Mouse (Mus musculus) embryonic facial prominence, embryonic 13.5 days (tissue): ENCODE measurements around the gene Kcnh7. TPM values are rescaled to one million over a fixed set of nuclear protein-coding genes. Genes with fewer than 3 reads are reported as not detected.
A peak's percentile ranks its signal among the peaks of the same experiment; 100 is the strongest.

Experiments used
- ATAC-seq: fragments of 200-750 bp; cut with Nextera tagmentation; 2 replicates; pipeline ENCODE4 v1.8.0; 2017; ENCODE audit warnings: low read depth; ENCODE audit not compliant: insufficient number of reproducible peaks, insufficient read depth, low FRiP score, low TSS enrichment
- H3K27ac ChIP-seq: fragments of 300-500 bp; sonication (generic); 2 replicates; pipeline ENCODE4 v1.5.1; 2015; ENCODE audit warnings: moderate library complexity, mild to moderate bottlenecking, inconsistent platforms
- H3K27me3 ChIP-seq: fragments of 300-500 bp; sonication (generic); 2 replicates; pipeline ENCODE4 v1.6.1; 2015; ENCODE audit warnings: mild to moderate bottlenecking, inconsistent platforms
- H3K36me3 ChIP-seq: fragments of 300-500 bp; sonication (generic); 2 replicates; pipeline ENCODE4 v1.6.1; 2015; ENCODE audit warnings: mild to moderate bottlenecking, inconsistent platforms
- H3K4me1 ChIP-seq: fragments of 300-500 bp; sonication (generic); 2 replicates; pipeline ENCODE4 v1.6.1; 2015; ENCODE audit warnings: inconsistent platforms
- H3K4me2 ChIP-seq: fragments of 300-500 bp; sonication (generic); 2 replicates; pipeline ENCODE4 v1.6.1; 2015; ENCODE audit warnings: moderate library complexity, mild to moderate bottlenecking, inconsistent platforms
- H3K4me3 ChIP-seq: fragments of 300-500 bp; sonication (generic); 2 replicates; pipeline ENCODE4 v1.5.1; 2015; ENCODE audit warnings: mild to moderate bottlenecking, inconsistent platforms
- H3K9ac ChIP-seq: fragments of 300-500 bp; sonication (generic); 2 replicates; pipeline ENCODE4 v1.6.1; 2015; ENCODE audit warnings: mild to moderate bottlenecking, inconsistent platforms
- H3K9me3 ChIP-seq: fragments of 300-500 bp; sonication (generic); 2 replicates; pipeline ENCODE4 v1.6.1; 2016; ENCODE audit warnings: inconsistent platforms
- WGBS: fragments of 180-500 bp; shearing (Covaris S2); methylation state at CpG from one replicate; pipeline ENCODE4 v1.1.7; 2015; ENCODE audit warnings: mixed read lengths; 5-methylcytosine and 5-hydroxymethylcytosine counted together
- polyA plus RNA-seq: library from polyadenylated mRNA; unstranded; fragments of >200 nt; fragmentation: Nextera tagmentation; extraction: Ambion mirVana; gene quantifications from 2 replicates; pipeline ENCODE4 v1.2.1, GENCODE M21; 2015

Kcnh7 gene
- 0.74 and 0.79 TPM in 2 replicates for polyA plus RNA-seq

DNA sequence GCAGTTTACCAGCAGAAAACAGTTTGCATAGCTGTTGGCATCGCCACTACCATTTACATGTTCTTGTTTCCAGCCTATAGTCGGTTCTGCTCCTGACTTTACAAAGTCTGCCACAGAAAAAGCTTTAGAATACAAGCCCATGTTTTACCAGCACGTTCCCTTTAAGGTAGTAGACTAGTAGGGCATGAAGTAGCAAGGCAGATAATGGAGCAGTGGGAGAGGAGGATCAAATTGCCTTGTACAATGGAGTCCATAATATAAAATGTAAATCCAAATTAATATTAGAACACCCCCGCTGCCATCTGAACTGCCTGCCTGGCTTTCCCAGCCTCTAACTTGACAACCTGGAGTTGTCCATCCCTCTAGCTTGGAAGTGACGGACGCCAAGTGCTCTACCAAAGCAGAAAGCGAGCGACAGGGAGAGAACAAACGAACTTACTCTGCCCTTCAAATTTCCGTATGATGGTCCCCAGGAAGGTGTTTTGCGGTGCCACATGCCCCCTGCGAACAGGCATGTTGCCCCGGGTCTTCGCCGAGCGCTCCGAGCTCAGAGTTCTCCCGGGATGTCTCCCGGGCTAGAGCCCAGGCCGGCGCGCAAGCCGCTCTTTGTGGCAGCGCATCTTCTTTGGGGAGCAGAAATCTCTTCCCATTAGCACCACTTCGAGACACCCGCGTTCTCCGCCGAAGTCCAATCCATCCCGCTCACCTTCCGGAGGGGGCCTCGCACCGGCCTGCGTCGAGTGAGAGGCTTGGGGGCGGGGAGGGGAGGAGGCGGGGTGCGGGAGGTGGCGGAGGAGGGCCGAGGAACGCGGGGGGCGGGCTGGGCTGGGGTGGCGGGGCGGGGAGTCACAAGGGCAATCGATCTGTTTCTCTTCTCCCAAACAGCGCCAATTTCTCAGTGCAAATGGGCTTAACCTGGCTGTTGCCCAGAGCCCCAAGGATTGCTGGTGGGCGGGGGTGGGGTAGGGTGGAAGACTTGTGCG lies at the start of gene Kcnh7:
TSS of gene Kcnh7 (minus strand) at position 725 of the 983 bp plus-strand sequence.
- Histone ChIP-seq H3K4me2 (peak within 1 kb of the TSS; percentile 77), H3K27ac (no peak within 1 kb of the TSS), H3K9ac (peak within 1 kb of the TSS; percentile 49; the same call in 1 of the 2 replicates), H3K4me3 (peak within 1 kb of the TSS; percentile 44), H3K36me3 (no peaks in the 10 kb centered on the region), H3K9me3 (no peaks in the 10 kb centered on the region), H3K4me1 (peaks cover 10% of the 10 kb centered on the region), H3K27me3 (peaks cover 25% of the 10 kb centered on the region)
- 2% methylated on average over 45 of the region's 49 CpGs for WGBS
- ATAC-seq, result 0 out of 2 replicates have a peak, but pooled peaks have one; percentile 20

GRCm38 (mm10) chr2:63207435-63207834 lies 23.3 kb upstream of the Kcnh7 start:
- Histone ChIP-seq H3K27ac (no peak overlapping the region), H3K4me2 (no peak overlapping the region), H3K4me3 (no peak overlapping the region), H3K27me3 (no peaks in the 10 kb centered on the region), H3K36me3 (no peaks in the 10 kb centered on the region), H3K9me3 (no peaks in the 10 kb centered on the region), H3K9ac (no peak overlapping the region), H3K4me1 (no peaks in the 10 kb centered on the region)
- 45% methylated on average over 3 of the region's 3 CpGs for WGBS
- ATAC-seq, result no peak

GRCm38 (mm10) chr2:63186014-63186413 lies 1.9 kb upstream of the Kcnh7 start:
- Histone ChIP-seq H3K9me3 (no peaks in the 10 kb centered on the region), H3K4me3 (no peak overlapping the region), H3K9ac (no peak overlapping the region), H3K27ac (no peak overlapping the region), H3K36me3 (no peaks in the 10 kb centered on the region), H3K4me1 (peaks cover 10% of the 10 kb centered on the region), H3K4me2 (no peak overlapping the region), H3K27me3 (peaks cover 25% of the 10 kb centered on the region)
- no peak for ATAC-seq
- WGBS, result 2% methylated on average over 2 of the region's 2 CpGs

DNA sequence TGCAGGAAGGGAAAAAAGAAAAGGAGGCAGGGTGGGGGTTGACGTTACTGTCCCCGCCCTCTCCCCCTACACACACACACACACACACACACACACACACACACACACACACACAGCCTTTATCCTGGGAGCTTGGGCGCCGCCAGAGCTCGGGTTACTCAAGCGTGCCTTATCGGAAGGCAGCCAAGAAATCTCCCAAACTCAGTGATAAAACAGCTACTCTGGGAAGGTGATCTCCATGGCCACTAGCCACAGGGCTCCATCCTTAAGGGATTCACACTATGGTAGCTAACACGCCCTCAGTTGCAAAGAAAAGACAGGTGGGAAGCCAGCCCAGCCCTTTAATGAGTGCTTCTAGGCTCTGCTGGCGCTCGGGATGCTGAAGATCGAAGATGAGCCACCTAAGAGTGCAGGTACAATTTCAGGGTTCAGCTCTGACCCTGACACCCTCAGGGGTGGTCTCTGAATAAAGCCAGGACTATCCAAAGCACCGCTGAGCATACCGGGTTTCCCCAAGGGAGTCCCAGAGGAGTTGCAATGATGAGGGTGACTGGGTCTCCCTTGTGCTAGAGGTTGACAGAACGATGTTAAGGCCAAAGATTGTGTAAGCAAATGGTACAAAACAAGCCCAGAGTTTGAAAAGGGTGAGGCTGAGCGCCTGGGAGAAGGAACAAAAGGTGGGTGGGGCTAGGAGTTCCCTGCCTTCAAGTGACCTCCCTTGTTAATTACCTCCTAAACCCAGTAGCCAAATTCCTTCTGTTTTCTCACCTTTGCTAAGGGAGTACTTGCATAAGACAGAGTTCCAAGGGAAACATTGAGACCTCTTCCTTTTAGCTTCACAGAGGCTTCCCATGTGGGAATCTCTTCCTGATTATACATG lies 704 bp upstream of the Kcnh7 start:
- H3K9me3 ChIP-seq, result no peaks in the 10 kb centered on the region
- peaks cover 10% of the 10 kb centered on the region for H3K4me1 ChIP-seq
- peaks cover 25% of the 10 kb centered on the region for H3K27me3 ChIP-seq
- peak; percentile 62; the same call in 1 of the 2 replicates for ATAC-seq
- H3K27ac ChIP-seq, result no peak overlapping the region
- H3K4me2 ChIP-seq, result peak overlapping the region; percentile 77
- H3K36me3 ChIP-seq, result no peaks in the 10 kb centered on the region
- WGBS, result 2% methylated on average over 14 of the region's 15 CpGs
- peak overlapping the region; percentile 44 for H3K4me3 ChIP-seq
- peak overlapping the region; percentile 49; the same call in 1 of the 2 replicates for H3K9ac ChIP-seq

- no peak overlapping the region for H3K9ac ChIP-seq
- H3K4me3 ChIP-seq, result no peak overlapping the region
- no peak overlapping the region for H3K4me2 ChIP-seq
- no peaks in the 10 kb centered on the region for H3K9me3 ChIP-seq
- H3K36me3 ChIP-seq, result no peaks in the 10 kb centered on the region
- no peak for ATAC-seq
- no peaks in the 10 kb centered on the region for H3K4me1 ChIP-seq
- no peak overlapping the region for H3K27ac ChIP-seq
- H3K27me3 ChIP-seq, result no peaks in the 10 kb centered on the region
Measured at GRCm38 (mm10) chr2:63153701-63154100, 30.4 kb downstream of the Kcnh7 start.

DNA sequence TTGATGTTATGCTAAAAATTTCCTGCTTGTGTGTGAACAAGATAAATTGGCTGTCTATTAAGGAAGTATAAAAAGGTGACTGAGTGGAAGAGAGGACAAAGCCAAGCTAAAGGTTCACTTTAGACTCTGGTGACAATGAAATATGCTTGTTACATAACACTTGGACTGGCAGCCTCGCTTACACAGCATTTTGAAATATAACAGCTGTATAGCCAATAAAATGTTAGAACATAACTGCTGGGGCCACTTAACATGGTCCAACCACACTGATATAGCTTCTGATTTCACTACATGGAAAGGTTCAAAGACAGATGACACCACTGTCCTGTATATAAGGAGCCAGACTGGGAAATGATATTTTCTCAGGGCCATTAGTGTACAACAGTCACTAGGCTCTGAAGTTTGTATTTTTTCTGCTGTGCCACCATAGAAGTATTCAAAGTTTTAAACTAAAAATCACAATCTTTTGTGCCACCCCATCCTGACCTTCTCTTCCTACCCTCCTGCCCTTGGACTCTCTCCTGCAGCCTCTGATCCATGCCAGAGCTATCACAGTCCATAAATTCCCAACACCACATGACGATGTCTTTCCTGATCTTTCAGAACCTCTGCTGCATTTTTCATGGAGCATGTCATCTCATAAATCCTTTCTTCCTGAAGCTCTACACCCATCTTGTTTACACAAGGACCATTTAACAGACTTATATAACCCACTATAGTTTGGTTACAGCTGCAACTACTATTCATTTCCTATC lies 56.1 kb downstream of the Kcnh7 start:
- Histone ChIP-seq H3K4me2 (no peak overlapping the region), H3K27ac (no peak overlapping the region), H3K36me3 (no peaks in the 10 kb centered on the region), H3K4me3 (no peak overlapping the region), H3K9ac (no peak overlapping the region), H3K27me3 (no peaks in the 10 kb centered on the region), H3K9me3 (no peaks in the 10 kb centered on the region), H3K4me1 (no peaks in the 10 kb centered on the region)
- WGBS, result 65% methylated on average over 2 of the region's 2 CpGs
- no peak for ATAC-seq

DNA sequence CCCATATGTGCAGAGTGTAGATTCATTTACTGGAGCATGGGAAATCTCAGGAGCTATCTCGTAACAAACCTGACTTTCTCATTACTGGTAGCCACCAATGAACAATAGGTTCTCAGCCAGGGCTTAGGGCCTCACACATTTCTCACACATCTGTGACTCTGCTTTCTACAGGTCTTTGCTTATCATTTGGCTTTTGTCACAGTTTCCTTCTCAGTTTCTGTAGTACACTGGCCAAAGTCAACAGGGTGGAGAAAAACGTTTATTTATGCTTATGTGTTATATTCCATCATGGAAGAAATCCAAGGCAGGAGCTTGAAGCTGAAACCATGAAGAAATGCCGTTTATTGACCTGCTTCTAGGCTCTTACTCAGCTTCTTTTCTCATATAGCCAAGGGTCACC lies 63.8 kb downstream of the Kcnh7 start:
- Histone ChIP-seq H3K27me3 (no peaks in the 10 kb centered on the region), H3K9ac (no peak overlapping the region)
- WGBS, result 68% methylated on average over 3 of the region's 3 CpGs

DNA sequence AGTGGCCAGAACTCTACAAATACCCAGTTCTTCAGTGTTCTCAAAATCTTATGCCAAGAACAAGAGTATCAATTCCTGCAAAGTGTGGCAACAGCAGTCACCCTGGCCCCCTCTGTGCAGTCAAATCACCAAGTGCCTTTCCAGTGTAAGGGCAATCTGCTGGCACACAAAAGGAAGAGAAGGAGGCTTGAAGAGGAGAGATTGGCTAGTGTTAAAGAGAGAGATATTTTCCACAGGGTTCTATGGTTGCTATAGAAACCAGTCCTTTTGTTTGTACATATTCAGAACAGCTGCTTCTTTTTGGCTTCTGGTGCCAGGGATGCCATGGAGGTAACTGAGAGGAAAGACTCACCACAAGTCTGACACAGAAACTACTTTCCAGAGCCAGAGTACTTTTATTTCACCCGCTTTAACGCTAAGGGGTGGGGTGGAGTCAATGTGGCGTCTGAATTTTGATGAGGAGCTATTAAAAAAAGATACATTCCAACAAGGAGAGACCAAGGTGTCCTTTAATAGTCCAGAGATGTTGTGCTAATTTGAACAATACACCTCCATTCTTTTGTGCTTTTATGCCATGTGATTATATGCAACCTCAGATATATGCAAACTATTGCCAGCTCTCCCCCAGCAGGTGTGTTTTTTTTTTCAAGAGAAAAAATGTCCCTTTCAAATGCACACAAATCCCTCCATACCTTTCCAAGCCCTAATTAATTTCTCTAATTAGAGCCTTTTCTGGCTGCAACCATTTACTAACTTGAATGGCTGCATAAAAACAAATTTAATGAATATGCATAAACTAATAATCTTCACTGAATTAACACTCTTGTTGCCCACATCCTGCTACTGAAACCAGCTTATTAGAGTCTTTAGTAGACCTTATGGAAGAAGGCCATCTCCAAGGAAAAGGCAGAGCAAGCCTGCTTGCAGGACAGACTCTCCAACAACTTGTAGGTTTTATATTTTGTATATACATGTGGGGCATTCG lies 66.6 kb downstream of the Kcnh7 start:
- Histone ChIP-seq H3K9ac (no peak overlapping the region), H3K4me2 (no peak overlapping the region), H3K36me3 (no peaks in the 10 kb centered on the region), H3K9me3 (no peaks in the 10 kb centered on the region), H3K27me3 (no peaks in the 10 kb centered on the region), H3K27ac (no peak overlapping the region), H3K4me1 (peaks cover 2% of the 10 kb centered on the region; the same call in 1 of the 2 replicates), H3K4me3 (no peak overlapping the region)
- no peak for ATAC-seq
- whole genome bisulfite sequencing, result 66% methylated on average over 4 of the region's 4 CpGs

More for the DNA sequence above, 63.8 kb downstream of the Kcnh7 start:
- Histone ChIP-seq H3K4me1 (peaks cover 2% of the 10 kb centered on the region; the same call in 1 of the 2 replicates), H3K4me3 (no peak overlapping the region), H3K9me3 (no peaks in the 10 kb centered on the region), H3K4me2 (no peak overlapping the region), H3K36me3 (no peaks in the 10 kb centered on the region), H3K27ac (no peak overlapping the region)
- no peak for ATAC-seq

- no peak overlapping the region for H3K27ac ChIP-seq
- ATAC-seq, result no peak
- H3K4me1 ChIP-seq, result no peaks in the 10 kb centered on the region
- H3K4me2 ChIP-seq, result no peak overlapping the region
- H3K9me3 ChIP-seq, result no peaks in the 10 kb centered on the region
- H3K9ac ChIP-seq, result no peak overlapping the region
- no peaks in the 10 kb centered on the region for H3K36me3 ChIP-seq
- H3K4me3 ChIP-seq, result no peak overlapping the region
- WGBS, result 85% methylated on average over 2 of the region's 2 CpGs
- H3K27me3 ChIP-seq, result no peaks in the 10 kb centered on the region
Measured at GRCm38 (mm10) chr2:63105971-63106370, 78.1 kb downstream of the Kcnh7 start.

GRCm38 (mm10) chr2:63099676-63100075 lies 84.4 kb downstream of the Kcnh7 start:
- Histone ChIP-seq H3K27ac (no peak overlapping the region), H3K9ac (no peak overlapping the region), H3K27me3 (no peaks in the 10 kb centered on the region), H3K4me1 (no peaks in the 10 kb centered on the region), H3K4me2 (no peak overlapping the region), H3K36me3 (no peaks in the 10 kb centered on the region), H3K9me3 (no peaks in the 10 kb centered on the region), H3K4me3 (no peak overlapping the region)
- no peak for ATAC-seq
